Mouse (Mus musculus) spleen, postnatal 36 days (tissue): ENCODE data around the gene Gfod2.

ENCODE experiments used
- DNase-seq, 2 experiments: peaks; one replicate each; pipeline ENCODE4 v3.0.0; 2022; ENCODE audit warnings: low spot score in 2 of 2, mixed read lengths in 1 of 2

Gfod2 gene

GRCm38 (mm10) chr8:105677891-105678290, 80.6 kb downstream of the Gfod2 start:
- no peak for DNase-seq
